Mouse (Mus musculus): ENCODE measurements at regions not wholly inside any gene's neighbourhood (a gene's known extent, or its start where the extent isn't known, plus 50 kb on each side); places are given as distances from the start of the nearest gene placed in this dataset.

DNA sequence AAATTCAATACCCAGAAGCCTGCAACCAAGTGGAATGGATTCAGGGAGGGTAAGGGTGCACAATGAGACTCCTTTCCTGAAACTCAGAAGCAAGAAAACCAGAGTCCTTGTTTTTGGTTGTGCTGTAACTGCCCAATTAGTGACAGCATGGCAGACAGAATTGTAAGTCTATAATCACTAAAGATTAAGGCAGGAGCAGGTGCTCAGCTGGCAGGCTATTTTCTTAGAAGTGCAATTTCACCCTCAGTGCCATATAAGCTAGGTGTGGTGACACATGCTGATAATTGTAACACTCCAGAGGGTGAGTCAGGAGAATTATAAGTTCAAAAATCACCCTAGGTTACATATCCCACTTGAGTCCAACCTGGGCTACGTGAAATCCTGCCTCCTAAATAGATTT lies 714.2 kb upstream of the Nrsn1 start:
- no peak for DNase-seq (ENCODE audit: extremely low spot score, low spot score)
- no peaks in the 10 kb centered on the region for H3K36me3 ChIP-seq (replicated peaks)
- H3K27ac ChIP-seq, result no peak overlapping the region
- no peaks in the 10 kb centered on the region for H3K9me3 ChIP-seq
- peaks cover 3% of the 10 kb centered on the region; the same call in 1 of the 2 replicates for H3K4me1 ChIP-seq
- H3K27me3 ChIP-seq (ENCODE audit: poor library complexity, severe bottlenecking), result no peaks in the 10 kb centered on the region
- H3K4me3 ChIP-seq, result no peak overlapping the region
- WGBS, result 94% methylated on average over 1 of the region's 1 CpGs

DNA sequence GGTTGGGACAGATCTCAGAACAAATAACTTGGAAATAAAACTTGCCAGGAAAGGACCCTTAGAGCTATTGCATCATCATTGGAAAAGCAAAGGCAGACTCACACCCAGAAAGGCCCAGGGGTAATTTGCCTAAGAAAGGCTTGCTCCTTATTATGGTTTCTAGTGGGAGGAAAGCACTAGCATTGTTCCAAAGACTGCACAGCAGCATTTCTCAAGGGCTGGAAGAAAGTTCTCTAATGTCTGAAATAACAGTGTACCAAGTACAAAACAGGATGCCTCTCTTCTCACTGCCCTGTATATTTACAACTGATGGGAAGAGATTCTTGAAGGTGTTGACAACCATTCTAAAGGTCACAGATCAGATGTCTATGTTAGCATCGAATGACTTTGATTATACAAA lies 713.4 kb upstream of the Nrsn1 start:
- Histone ChIP-seq H3K36me3 (replicated peaks) (no peaks in the 10 kb centered on the region), H3K4me3 (no peak overlapping the region), H3K4me1 (peaks cover 3% of the 10 kb centered on the region; the same call in 1 of the 2 replicates), H3K27me3 (ENCODE audit: poor library complexity, severe bottlenecking) (no peaks in the 10 kb centered on the region), H3K9me3 (no peaks in the 10 kb centered on the region), H3K27ac (no peak overlapping the region)
- DNase-seq (ENCODE audit: extremely low spot score, low spot score), result no peak
- WGBS, result 86% methylated on average over 1 of the region's 1 CpGs

DNA sequence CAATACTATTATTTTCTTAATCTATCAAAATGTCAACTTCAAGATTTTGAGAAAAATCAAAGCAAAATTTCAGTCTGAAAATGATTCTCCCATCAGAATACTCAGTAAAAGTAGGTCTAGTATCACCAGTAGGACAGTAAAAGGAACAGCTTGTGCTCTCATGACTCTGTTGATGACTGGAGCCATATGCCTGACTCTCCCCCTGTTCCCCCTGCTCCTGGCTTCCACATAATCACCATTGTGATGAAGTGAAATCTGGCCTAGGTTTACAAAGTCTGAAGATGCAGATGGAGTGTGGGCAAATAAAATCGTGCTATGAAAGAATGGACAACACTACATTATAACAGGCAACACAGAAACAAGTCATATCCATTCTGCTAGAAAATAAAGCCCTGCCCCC lies 708.3 kb upstream of the Nrsn1 start:
- no peak overlapping the region for H3K4me3 ChIP-seq
- no peak overlapping the region for H3K27ac ChIP-seq
- no peaks in the 10 kb centered on the region for H3K9me3 ChIP-seq
- WGBS, result 86% methylated on average over 1 of the region's 1 CpGs
- DNase-seq (ENCODE audit: extremely low spot score, low spot score), result no peak
- H3K4me1 ChIP-seq, result peaks cover 2% of the 10 kb centered on the region; the same call in 1 of the 2 replicates
- H3K36me3 ChIP-seq (replicated peaks), result no peaks in the 10 kb centered on the region
- H3K27me3 ChIP-seq (ENCODE audit: poor library complexity, severe bottlenecking), result no peaks in the 10 kb centered on the region

DNA sequence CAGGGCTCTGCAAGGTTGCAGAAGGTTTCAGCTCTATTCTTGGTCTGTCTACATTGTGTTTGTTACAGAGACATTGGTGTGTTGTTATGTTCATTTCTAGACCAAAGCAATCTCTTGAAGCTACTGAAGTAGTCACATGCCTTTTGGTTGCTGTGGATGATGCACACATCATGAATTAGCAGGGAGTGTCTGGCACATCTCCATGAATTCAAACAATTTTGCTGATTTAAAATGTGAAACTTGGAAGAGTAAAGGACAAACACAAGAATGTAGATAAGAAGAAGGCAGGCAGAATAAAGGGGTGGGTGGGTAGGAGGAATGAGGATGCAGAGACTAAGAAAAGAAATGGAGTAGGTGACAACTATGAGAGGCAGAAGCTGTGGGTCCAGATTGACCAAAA lies 688.3 kb upstream of the Nrsn1 start:
- Histone ChIP-seq H3K36me3 (replicated peaks) (no peaks in the 10 kb centered on the region), H3K9me3 (no peaks in the 10 kb centered on the region), H3K27ac (no peak overlapping the region), H3K4me3 (no peak overlapping the region), H3K4me1 (peaks cover 4% of the 10 kb centered on the region; the same call in 1 of the 2 replicates), H3K27me3 (ENCODE audit: poor library complexity, severe bottlenecking) (no peaks in the 10 kb centered on the region)
- DNase-seq (ENCODE audit: extremely low spot score, low spot score), result no peak

DNA sequence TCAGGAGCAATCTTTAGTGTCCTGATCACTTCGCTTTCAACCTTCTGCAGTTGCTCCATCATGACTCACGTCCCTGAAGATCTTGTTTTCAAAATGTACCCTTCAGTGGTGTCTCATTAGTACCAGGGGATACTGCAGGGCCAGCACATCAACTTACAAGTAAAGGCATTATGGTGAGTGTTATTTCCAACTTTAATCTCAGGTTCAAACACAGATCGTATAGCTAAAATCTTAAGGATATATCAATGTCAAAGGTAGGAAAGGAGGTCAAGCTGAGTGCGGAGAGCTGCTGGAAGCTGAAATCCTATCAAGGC lies 687.8 kb upstream of the Nrsn1 start:
- no peaks in the 10 kb centered on the region for H3K36me3 ChIP-seq (replicated peaks)
- no peaks in the 10 kb centered on the region for H3K9me3 ChIP-seq
- H3K4me1 ChIP-seq, result peaks cover 4% of the 10 kb centered on the region; the same call in 1 of the 2 replicates
- 88% methylated on average over 4 of the region's 4 CpGs for WGBS
- no peak overlapping the region for H3K4me3 ChIP-seq
- no peaks in the 10 kb centered on the region for H3K27me3 ChIP-seq (ENCODE audit: poor library complexity, severe bottlenecking)
- no peak for DNase-seq (ENCODE audit: extremely low spot score, low spot score)
- H3K27ac ChIP-seq, result no peak overlapping the region

DNA sequence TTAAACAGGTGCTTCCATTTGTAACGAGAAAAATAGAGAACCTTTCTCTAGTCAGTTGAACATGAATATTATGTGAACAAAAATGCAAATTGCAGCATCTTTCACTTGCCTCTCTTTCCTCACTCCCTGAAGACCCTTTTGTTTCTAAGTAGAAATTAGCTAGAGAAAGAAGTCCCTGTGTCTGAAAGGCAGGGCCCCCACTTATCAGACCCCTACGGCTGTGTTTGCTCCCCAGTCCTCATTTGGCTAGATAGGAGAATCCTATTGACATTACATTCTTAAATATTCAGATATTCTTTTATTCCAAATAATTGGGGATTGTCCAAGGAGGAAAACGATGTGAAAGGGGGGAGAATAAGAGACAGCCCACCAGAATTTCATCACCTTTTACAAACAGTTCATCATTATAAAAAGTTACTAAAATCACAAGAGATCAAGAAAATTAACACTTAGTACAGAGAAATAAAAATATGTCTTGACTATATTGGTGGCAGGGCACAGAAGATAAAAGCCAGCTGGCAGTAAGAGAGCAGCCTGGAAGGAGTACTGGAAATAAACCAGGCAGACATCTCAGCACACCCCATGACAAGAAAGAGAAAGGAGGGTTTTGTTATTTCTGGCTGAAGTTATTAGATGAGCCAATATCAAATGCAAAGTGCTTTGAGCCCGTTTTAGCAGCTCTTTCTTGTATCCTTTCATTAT lies 687.3 kb upstream of the Nrsn1 start:
- Histone ChIP-seq H3K9me3 (no peaks in the 10 kb centered on the region), H3K4me1 (peaks cover 4% of the 10 kb centered on the region; the same call in 1 of the 2 replicates), H3K36me3 (replicated peaks) (no peaks in the 10 kb centered on the region), H3K4me3 (no peak overlapping the region), H3K27me3 (ENCODE audit: poor library complexity, severe bottlenecking) (no peaks in the 10 kb centered on the region), H3K27ac (no peak overlapping the region)
- 67% methylated on average over 4 of the region's 4 CpGs for WGBS
- no peak for DNase-seq (ENCODE audit: extremely low spot score, low spot score)

DNA sequence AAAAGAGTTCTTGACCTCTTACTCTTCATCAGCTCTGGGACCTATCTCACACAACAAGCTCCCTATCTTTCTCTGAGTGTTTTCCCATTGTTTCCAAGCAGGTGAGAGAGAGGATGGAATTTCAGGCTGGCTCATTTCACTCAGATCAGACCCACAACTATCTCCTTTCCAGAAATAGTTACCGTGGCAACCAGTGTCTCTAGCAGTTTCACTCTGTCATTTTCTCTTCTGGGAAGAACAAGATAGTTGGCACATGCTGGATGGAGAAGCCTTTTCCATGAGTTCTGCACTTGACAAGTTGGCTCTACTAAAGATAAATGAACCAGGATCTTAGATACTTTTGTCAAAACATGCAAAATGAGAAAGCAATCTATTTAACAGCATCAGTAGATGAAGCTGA lies 667.3 kb upstream of the Nrsn1 start:
- no peak for DNase-seq (ENCODE audit: extremely low spot score, low spot score)
- 92% methylated on average over 1 of the region's 1 CpGs for WGBS
- no peak overlapping the region for H3K4me3 ChIP-seq
- peaks cover 11% of the 10 kb centered on the region for H3K4me1 ChIP-seq
- no peak overlapping the region for H3K27ac ChIP-seq
- no peaks in the 10 kb centered on the region for H3K36me3 ChIP-seq (replicated peaks)
- no peaks in the 10 kb centered on the region for H3K9me3 ChIP-seq
- no peaks in the 10 kb centered on the region for H3K27me3 ChIP-seq (ENCODE audit: poor library complexity, severe bottlenecking)

DNA sequence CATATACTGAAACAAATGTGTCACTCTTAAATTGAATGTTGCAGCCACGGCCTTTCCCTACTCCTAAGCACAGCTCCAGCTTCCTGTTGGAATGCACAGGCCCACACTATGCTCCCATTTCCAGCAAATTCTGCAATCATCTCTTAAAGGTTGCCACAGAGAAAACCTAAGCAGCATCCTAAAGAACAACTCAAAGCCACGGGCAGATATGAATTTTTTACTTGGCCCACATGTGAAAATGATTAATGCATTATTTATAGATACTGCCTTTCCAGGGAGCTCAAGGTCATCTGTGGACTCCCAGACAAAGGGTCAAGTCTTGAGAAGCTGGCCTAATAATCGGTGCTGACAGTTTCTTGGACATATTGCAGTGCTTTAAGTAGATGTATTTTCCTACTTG lies 663.5 kb upstream of the Nrsn1 start:
- peak overlapping the region; percentile 82 for H3K27ac ChIP-seq
- no peaks in the 10 kb centered on the region for H3K36me3 ChIP-seq (replicated peaks)
- no peaks in the 10 kb centered on the region for H3K27me3 ChIP-seq (ENCODE audit: poor library complexity, severe bottlenecking)
- DNase-seq (ENCODE audit: extremely low spot score, low spot score), result no peak
- peaks cover 18% of the 10 kb centered on the region for H3K4me1 ChIP-seq
- no peak overlapping the region for H3K4me3 ChIP-seq
- WGBS, result 71% methylated on average over 3 of the region's 3 CpGs
- H3K9me3 ChIP-seq, result no peaks in the 10 kb centered on the region

DNA sequence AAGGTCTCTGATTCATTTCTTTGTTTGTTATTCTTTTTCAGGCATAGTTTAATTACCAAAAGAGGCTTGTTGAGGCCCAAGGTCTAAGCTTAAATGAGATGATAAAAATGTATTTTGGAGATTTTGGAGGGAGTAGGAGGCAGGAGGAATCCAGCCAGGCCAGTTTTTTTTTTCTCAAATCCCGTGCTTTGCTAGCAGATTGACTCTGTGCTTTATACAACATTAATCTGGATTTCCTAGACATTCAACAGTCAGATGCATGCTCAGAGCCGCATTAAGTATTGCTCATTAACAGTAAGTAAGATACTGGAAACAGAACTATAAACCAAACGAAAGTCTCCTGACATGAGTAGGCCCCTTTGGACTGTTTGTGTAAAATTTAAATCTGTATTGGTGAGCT lies 662.9 kb upstream of the Nrsn1 start:
- WGBS, result 46% methylated on average over 3 of the region's 3 CpGs
- Histone ChIP-seq H3K4me3 (no peak overlapping the region), H3K4me1 (peaks cover 18% of the 10 kb centered on the region), H3K9me3 (no peaks in the 10 kb centered on the region), H3K27me3 (ENCODE audit: poor library complexity, severe bottlenecking) (no peaks in the 10 kb centered on the region), H3K27ac (peak overlapping the region; percentile 82), H3K36me3 (replicated peaks) (no peaks in the 10 kb centered on the region)
- no peak for DNase-seq (ENCODE audit: extremely low spot score, low spot score)

DNA sequence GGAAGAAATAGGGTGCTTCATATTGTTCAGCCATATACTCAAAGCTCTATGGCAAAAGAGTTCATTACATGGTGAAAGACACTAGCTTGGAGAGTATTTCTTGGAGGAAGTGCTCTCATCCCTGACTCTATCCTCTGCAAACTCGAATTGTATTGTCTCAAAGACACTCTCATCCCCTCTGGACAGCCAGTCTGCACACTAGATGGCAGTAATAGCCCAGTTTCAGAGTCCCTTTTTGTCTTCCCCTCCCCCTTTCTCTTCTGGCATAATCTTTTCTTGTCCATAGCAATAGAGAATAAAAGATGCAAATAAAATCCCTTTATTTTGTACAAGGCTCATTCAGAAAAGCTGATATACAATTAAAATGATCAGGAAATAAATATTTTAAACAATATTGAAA lies 662.5 kb upstream of the Nrsn1 start:
- Histone ChIP-seq H3K4me3 (no peak overlapping the region), H3K9me3 (no peaks in the 10 kb centered on the region), H3K27ac (peak overlapping the region; percentile 82), H3K36me3 (replicated peaks) (no peaks in the 10 kb centered on the region), H3K4me1 (peaks cover 18% of the 10 kb centered on the region), H3K27me3 (ENCODE audit: poor library complexity, severe bottlenecking) (no peaks in the 10 kb centered on the region)
- 0% methylated on average over 1 of the region's 1 CpGs for WGBS
- peak; percentile 52 for DNase-seq (ENCODE audit: extremely low spot score, low spot score)

DNA sequence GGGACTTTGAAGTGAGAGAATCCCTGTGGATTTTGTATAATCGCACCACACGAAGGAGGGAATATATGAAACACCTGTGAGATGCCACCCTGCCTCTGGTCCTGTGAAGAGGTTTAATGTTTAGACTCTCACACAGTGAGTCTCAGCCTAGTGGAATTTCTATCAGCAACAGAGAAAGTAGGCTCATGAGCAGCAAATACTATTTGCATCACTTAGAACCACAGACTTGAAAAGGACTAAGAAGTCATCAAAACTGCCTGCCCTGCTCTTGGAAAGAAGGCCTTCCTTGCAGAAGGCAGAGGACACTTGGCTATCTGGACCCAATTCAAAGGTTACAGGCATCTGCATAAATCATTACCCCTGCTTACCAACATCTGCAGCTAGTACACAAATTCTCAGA lies 662.1 kb upstream of the Nrsn1 start:
- Histone ChIP-seq H3K27me3 (ENCODE audit: poor library complexity, severe bottlenecking) (no peaks in the 10 kb centered on the region), H3K27ac (peak overlapping the region; percentile 82), H3K4me1 (peaks cover 18% of the 10 kb centered on the region), H3K9me3 (no peaks in the 10 kb centered on the region), H3K36me3 (replicated peaks) (no peaks in the 10 kb centered on the region), H3K4me3 (no peak overlapping the region)
- DNase-seq (ENCODE audit: extremely low spot score, low spot score), result peak; percentile 16
- 65% methylated on average over 2 of the region's 2 CpGs for WGBS

DNA sequence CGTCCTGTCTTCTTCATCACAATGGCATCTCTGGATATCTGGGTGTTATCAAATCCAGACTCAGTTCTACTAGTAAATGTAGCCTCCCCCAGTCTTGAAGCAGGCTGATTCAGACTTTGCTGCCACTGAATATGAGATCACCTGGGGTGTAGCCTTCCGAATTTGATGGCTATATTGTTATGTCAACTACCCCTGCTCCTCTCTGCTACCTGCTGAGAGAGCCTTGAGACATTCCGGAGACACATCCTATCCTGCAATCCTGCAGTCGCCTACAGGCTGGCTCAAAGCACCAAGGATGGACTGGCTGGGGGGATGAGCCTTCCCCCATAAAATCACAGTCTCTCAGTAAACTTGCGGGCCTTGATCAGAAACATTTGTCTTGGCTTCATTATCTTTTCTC lies 655.4 kb upstream of the Nrsn1 start:
- no peak for DNase-seq (ENCODE audit: extremely low spot score, low spot score)
- no peaks in the 10 kb centered on the region for H3K27me3 ChIP-seq (ENCODE audit: poor library complexity, severe bottlenecking)
- 84% methylated on average over 5 of the region's 5 CpGs for WGBS

DNA sequence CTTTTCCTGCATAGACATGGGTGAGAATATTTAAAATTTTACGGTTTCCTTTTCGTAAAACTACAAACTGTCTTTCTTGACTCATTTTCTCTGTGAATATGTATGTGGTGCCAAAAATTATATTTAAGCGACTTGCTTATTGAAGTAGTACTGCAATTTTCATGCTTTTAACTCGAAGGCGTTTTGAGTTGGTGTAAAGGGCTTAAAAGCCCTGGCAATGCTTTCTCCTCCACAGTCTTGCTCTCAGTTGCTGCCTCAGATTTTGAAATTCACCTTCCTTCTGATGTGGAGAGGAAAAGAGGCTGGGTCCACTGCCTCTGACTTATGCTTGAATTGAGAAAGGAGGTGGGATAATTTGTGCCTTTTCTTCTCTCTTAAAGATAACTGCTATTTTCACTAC lies 629.6 kb upstream of the Nrsn1 start:
- 93% methylated on average over 5 of the region's 5 CpGs for WGBS
- Histone ChIP-seq H3K9me3 (no peaks in the 10 kb centered on the region), H3K4me3 (no peak overlapping the region), H3K4me1 (peaks cover 6% of the 10 kb centered on the region), H3K27me3 (ENCODE audit: poor library complexity, severe bottlenecking) (no peaks in the 10 kb centered on the region), H3K27ac (no peak overlapping the region), H3K36me3 (replicated peaks) (no peaks in the 10 kb centered on the region)
- DNase-seq (ENCODE audit: extremely low spot score, low spot score), result no peak

More for the DNA sequence above, 655.4 kb upstream of the Nrsn1 start:
- Histone ChIP-seq H3K36me3 (replicated peaks) (no peaks in the 10 kb centered on the region), H3K9me3 (no peaks in the 10 kb centered on the region), H3K4me1 (peaks cover 5% of the 10 kb centered on the region; the same call in 1 of the 2 replicates), H3K27ac (no peak overlapping the region), H3K4me3 (no peak overlapping the region)

DNA sequence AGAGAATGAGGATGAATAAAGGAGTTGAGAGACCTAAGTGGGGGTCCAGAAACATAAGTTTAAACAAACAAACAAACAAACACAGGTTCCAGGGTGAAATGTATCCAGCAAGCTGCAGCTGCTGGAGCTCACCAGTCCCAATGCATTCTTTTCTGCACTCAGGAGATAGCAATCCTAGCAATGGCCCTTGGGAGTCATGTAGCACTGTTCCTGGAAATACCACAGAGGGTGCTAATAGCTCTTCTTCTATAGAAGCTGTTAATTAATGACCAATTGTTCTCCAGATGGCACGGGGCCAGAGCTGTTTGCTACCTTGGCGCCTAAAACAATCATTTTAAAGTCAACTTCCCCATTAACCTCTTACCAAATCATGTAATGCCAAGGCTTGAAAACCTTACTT lies 622.8 kb upstream of the Nrsn1 start:
- Histone ChIP-seq H3K4me1 (no peaks in the 10 kb centered on the region), H3K27me3 (ENCODE audit: poor library complexity, severe bottlenecking) (no peaks in the 10 kb centered on the region), H3K9me3 (no peaks in the 10 kb centered on the region), H3K27ac (no peak overlapping the region), H3K36me3 (replicated peaks) (no peaks in the 10 kb centered on the region), H3K4me3 (no peak overlapping the region)
- 62% methylated on average over 2 of the region's 2 CpGs for WGBS
- no peak for DNase-seq (ENCODE audit: extremely low spot score, low spot score)

Data from forebrain, embryonic 10.5 days (tissue).